Mouse (Mus musculus): ENCODE measurements around the gene Gm10260. TPM values are rescaled to one million over a fixed set of nuclear protein-coding genes. Genes with fewer than 3 reads are reported as not detected.

Gm10260 gene
- polyA plus RNA-seq (2014; fragmentation: Illumina TruSeq; extraction: RNeasy Lipid Tissue Mini Kit (QIAGEN cat#74804); ENCODE audit: low read depth, low replicate concordance): not detected

DNA sequence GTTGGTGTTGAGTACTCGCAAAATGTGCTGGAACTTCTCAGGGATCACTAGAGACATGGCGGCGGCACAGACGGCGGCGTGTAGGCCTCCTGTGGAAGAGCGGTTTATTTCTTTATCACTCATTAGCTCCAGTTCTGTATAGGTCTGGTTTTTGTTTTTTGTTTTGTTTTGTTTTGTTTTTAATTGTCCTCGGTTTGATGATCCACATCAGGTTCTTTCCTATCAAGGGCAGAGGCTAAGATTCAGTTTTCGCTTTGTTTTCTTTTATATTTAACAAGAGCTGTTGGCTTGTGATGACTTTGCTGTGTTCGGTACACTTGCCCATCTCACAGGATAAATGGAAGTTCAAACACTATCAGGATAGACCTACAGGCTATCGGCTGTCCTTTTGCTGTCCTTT lies at the start of gene Gm10260:
TSS of gene Gm10260 (minus strand) at position 101 of the 400 bp plus-strand sequence.

